Mouse (Mus musculus) kidney, postnatal 0 days (tissue): ENCODE results near the gene Tent2. TPM values are rescaled to one million over a fixed set of nuclear protein-coding genes. Genes with fewer than 3 reads are reported as not detected.
A peak's percentile ranks its signal among the peaks of the same experiment; 100 is the strongest.

Experiments used
- ATAC-seq: fragments of 200-750 bp; cut with Nextera tagmentation; replicated peaks from 2 replicates; pipeline ENCODE4 v1.8.0; 2017; ENCODE audit warnings: low read depth, moderate number of reproducible peaks, moderate TSS enrichment, moderate library complexity; ENCODE audit not compliant: low FRiP score
- DNase-seq: peaks from one replicate; pipeline ENCODE4 v3.0.0-alpha.2; 2016; ENCODE audit warnings: low spot score
- H3K27ac ChIP-seq: fragments of 300-500 bp; sonication (generic); 2 replicates; pipeline ENCODE4 v1.5.1; 2014; ENCODE audit warnings: mild to moderate bottlenecking
- H3K27me3 ChIP-seq: fragments of 300-500 bp; sonication (generic); 2 replicates; pipeline ENCODE4 v1.6.1; 2014; ENCODE audit warnings: low read length, mixed read lengths; ENCODE audit not compliant: insufficient read depth
- H3K36me3 ChIP-seq: fragments of 300-500 bp; sonication (generic); 2 replicates; pipeline ENCODE4 v1.6.1; 2014; ENCODE audit warnings: low read length, mixed read lengths; ENCODE audit not compliant: insufficient read depth
- H3K4me1 ChIP-seq: fragments of 300-500 bp; sonication (generic); replicated peaks from 2 replicates; pipeline ENCODE4 v1.6.1; 2014; ENCODE audit warnings: antibody characterized with exemption, low read length, mixed read lengths; ENCODE audit not compliant: insufficient read depth
- H3K4me2 ChIP-seq: fragments of 300-500 bp; sonication (generic); 2 replicates; pipeline ENCODE4 v1.6.1; 2014; ENCODE audit warnings: mild to moderate bottlenecking, low read length, moderate library complexity, mixed read lengths
- H3K4me3 ChIP-seq: fragments of 300-500 bp; sonication (generic); replicated peaks from 2 replicates; pipeline ENCODE4 v1.5.1; 2014; ENCODE audit warnings: low read depth, low read length
- H3K9ac ChIP-seq: fragments of 300-500 bp; sonication (generic); 2 replicates; pipeline ENCODE4 v1.6.1; 2014; ENCODE audit warnings: low read depth, low read length
- H3K9me3 ChIP-seq: fragments of 300-500 bp; sonication (generic); replicated peaks from 2 replicates; pipeline ENCODE4 v1.6.1; 2016; ENCODE audit warnings: low read length, inconsistent platforms, mixed read lengths
- CTCF ChIP-seq: IDR thresholded peaks from 2 replicates; pipeline ENCODE4 v1.5.1; 2016; ENCODE audit warnings: antibody characterized with exemption, low read depth, mild to moderate bottlenecking, moderate library complexity
- WGBS: fragments of 180-500 bp; shearing (Covaris S2); extraction: QIAGEN DNeasy Blood & Tissue Kit; methylation state at CpG from one replicate; pipeline ENCODE4 v1.1.7; 2014; 5-methylcytosine and 5-hydroxymethylcytosine counted together
- polyA plus RNA-seq: library from polyadenylated mRNA; unstranded; fragments of >200 nt; fragmentation: Nextera tagmentation; extraction: Ambion mirVana; gene quantifications from 2 replicates; pipeline ENCODE4 v1.2.1, GENCODE M21; 2015

Tent2 gene
- polyA plus RNA-seq, 1 experiment from 2014 or later: 46.6 TPM

DNA sequence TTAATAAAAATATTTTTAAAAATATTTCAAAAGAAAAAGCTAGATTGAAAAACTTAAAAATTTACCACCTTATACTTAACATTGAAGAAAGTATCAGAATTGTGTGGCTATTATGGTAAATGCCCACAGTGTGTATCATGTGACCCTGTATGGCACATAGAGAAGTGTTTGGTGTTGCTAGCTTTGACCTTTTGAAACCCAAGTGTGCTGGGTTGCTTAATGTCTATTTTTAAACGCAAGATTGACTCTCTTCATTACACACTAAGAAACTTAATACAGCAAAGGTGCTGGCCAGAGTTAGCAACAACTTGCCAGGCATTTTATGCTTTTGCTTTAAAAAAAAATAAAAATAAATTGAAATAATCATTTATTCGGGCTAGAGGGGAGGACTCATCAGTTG, 56.7 kb downstream of the Tent2 start:
- no peak for ATAC-seq
- Histone ChIP-seq H3K9ac (no peak overlapping the region), H3K4me2 (no peak overlapping the region), H3K9me3 (no peaks in the 10 kb centered on the region), H3K36me3 (no peaks in the 10 kb centered on the region), H3K4me1 (no peaks in the 10 kb centered on the region), H3K27ac (no peak overlapping the region), H3K27me3 (no peaks in the 10 kb centered on the region), H3K4me3 (no peak overlapping the region)
- DNase-seq: peak; percentile 10
- no peak for TF ChIP-seq CTCF
- 61% methylated on average over 2 of the region's 2 CpGs for WGBS

DNA sequence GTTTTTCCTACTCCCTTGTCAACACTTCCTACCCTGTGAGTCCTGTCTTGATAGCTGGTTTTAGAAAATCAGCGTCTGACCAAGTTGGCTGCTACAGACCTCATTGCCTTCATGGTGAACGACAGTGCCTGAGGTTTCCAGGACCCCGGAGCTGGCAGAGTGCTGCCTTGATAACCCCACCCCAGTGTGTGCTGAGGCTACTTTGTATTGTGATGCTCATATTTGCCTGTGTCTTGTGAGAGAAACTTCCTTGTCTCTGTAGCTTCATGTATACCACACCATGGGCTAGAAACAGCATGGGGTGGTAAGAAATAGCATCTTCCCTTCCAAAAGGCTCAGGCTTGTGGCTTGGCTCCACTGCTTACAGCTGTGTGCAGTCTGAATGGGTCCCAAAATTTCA, 61.5 kb downstream of the Tent2 start:
- TF ChIP-seq CTCF: no peak
- no peaks in the 10 kb centered on the region for H3K4me1 ChIP-seq
- H3K9ac ChIP-seq: no peak overlapping the region
- H3K9me3 ChIP-seq: no peaks in the 10 kb centered on the region
- H3K27me3 ChIP-seq: no peaks in the 10 kb centered on the region
- no peak overlapping the region for H3K4me2 ChIP-seq
- no peak overlapping the region for H3K27ac ChIP-seq
- ATAC-seq: no peak
- WGBS: 79% methylated on average over 3 of the region's 3 CpGs
- H3K36me3 ChIP-seq: no peaks in the 10 kb centered on the region
- no peak for DNase-seq
- H3K4me3 ChIP-seq: no peak overlapping the region

DNA sequence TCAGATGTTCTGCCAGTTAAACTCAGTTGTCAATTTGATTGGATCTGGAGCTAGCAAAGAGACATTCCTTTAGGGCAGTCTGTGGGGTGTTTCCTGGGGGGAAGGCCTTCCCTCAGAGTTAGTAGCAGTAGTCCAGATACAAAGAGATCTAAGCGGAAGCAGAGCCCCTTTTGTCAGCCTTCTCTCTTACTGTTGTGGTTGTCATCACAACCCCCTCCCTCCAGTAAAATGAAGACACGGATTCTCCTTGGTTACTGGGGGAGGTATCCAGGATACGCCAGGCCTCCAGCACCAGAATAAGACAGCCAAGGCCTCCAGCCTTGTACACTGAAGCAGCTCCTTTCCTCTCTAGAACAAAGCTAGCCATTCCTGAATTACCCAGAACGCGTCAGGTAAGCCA, 63.2 kb downstream of the Tent2 start:
- no peak overlapping the region for H3K4me2 ChIP-seq
- no peak overlapping the region for H3K27ac ChIP-seq
- H3K36me3 ChIP-seq: no peaks in the 10 kb centered on the region
- no peaks in the 10 kb centered on the region for H3K9me3 ChIP-seq
- no peak for TF ChIP-seq CTCF
- 86% methylated on average over 5 of the region's 5 CpGs for WGBS
- H3K27me3 ChIP-seq: no peaks in the 10 kb centered on the region
- ATAC-seq (no peak), DNase-seq (no peak)
- no peak overlapping the region for H3K9ac ChIP-seq
- H3K4me3 ChIP-seq: no peak overlapping the region
- H3K4me1 ChIP-seq: no peaks in the 10 kb centered on the region

GRCm38 (mm10) chr13:93128111-93128860, 63.9 kb downstream of the Tent2 start:
- 71% methylated on average over 8 of the region's 8 CpGs for WGBS
- H3K36me3 ChIP-seq: no peaks in the 10 kb centered on the region
- no peak for DNase-seq
- TF ChIP-seq CTCF: no peak
- H3K9ac ChIP-seq: no peak overlapping the region
- no peaks in the 10 kb centered on the region for H3K27me3 ChIP-seq
- H3K4me1 ChIP-seq: no peaks in the 10 kb centered on the region
- no peak overlapping the region for H3K4me3 ChIP-seq
- no peaks in the 10 kb centered on the region for H3K9me3 ChIP-seq
- no peak for ATAC-seq
- H3K27ac ChIP-seq: no peak overlapping the region
- no peak overlapping the region for H3K4me2 ChIP-seq

GRCm38 (mm10) chr13:93122321-93122720, 69.9 kb downstream of the Tent2 start:
- Histone ChIP-seq H3K27me3 (no peaks in the 10 kb centered on the region), H3K4me2 (no peak overlapping the region), H3K4me3 (no peak overlapping the region), H3K9me3 (no peaks in the 10 kb centered on the region), H3K4me1 (no peaks in the 10 kb centered on the region), H3K36me3 (no peaks in the 10 kb centered on the region), H3K27ac (no peak overlapping the region), H3K9ac (no peak overlapping the region)
- no peak for TF ChIP-seq CTCF
- DNase-seq (no peak), ATAC-seq (no peak)
- WGBS: 90% methylated on average over 9 of the region's 9 CpGs

- DNase-seq (peak; percentile 10), ATAC-seq (no peak)
- H3K4me2 ChIP-seq: no peak overlapping the region
- no peak overlapping the region for H3K4me3 ChIP-seq
- no peaks in the 10 kb centered on the region for H3K36me3 ChIP-seq
- WGBS: 70% methylated on average over 7 of the region's 7 CpGs
- H3K4me1 ChIP-seq: no peaks in the 10 kb centered on the region
- no peak overlapping the region for H3K9ac ChIP-seq
- no peaks in the 10 kb centered on the region for H3K9me3 ChIP-seq
- H3K27ac ChIP-seq: no peak overlapping the region
- H3K27me3 ChIP-seq: no peaks in the 10 kb centered on the region
- TF ChIP-seq CTCF: no peak
These were observed 74.9 kb downstream of the Tent2 start for GRCm38 (mm10) chr13:93117241-93117640.
